Mouse (Mus musculus): ENCODE results near the gene Epp13.
"Not testable (repeated sequence)": the region's sequence is repeated elsewhere in the genome, so short reads cannot be mapped to it uniquely, and the experiment has no call there.

Gene Epp13

GRCm38 (mm10) chr7:6285842-6286705 is 33.6 kb downstream of the Epp13 start, which contains the start of gene Zfp667:
Zfp667 (plus strand) TSS chr7:6286579.
- DNase-seq, result peak; percentile 98

- DNase-seq, result no peak
Measured at GRCm38 (mm10) chr7:6286921-6287531, 34.5 kb downstream of the Epp13 start.

GRCm38 (mm10) chr7:6291121-6291520 is 38.6 kb downstream of the Epp13 start:
- not testable (repeated sequence) for DNase-seq

- DNase-seq, result not testable (repeated sequence)
Measured at GRCm38 (mm10) chr7:6300796-6301195, 48.3 kb downstream of the Epp13 start.

- DNase-seq, result no peak
Measured at GRCm38 (mm10) chr7:6330458-6331232, 78.1 kb downstream of the Epp13 start.

GRCm38 (mm10) chr7:6331233-6331956 is 78.9 kb downstream of the Epp13 start, which contains the start of gene Zfp583:
Zfp583 (minus strand) TSS chr7:6331285.
- peak; percentile 80 for DNase-seq

Data from lung, postnatal 14 days (tissue).